Mouse (Mus musculus) heart, postnatal 0 days (tissue): ENCODE measurements around the gene Rdh13. TPM values are rescaled to one million over a fixed set of nuclear protein-coding genes. Genes with fewer than 3 reads are reported as not detected.

ENCODE experiments used
- ATAC-seq: fragments of 200-750 bp; cut with Nextera tagmentation; 2 replicates; pipeline ENCODE4 v1.8.0; 2017; ENCODE audit warnings: low read depth, moderate number of reproducible peaks, moderate library complexity; ENCODE audit not compliant: insufficient read depth
- DNase-seq: peaks from one replicate; pipeline ENCODE4 v3.0.0-alpha.2; 2016; ENCODE audit warnings: low spot score
- H3K27ac ChIP-seq: fragments of 300-500 bp; sonication (generic); 2 replicates; pipeline ENCODE4 v1.5.1; 2014; ENCODE audit warnings: low read depth, mild to moderate bottlenecking
- H3K27me3 ChIP-seq: fragments of 300-500 bp; sonication (generic); 2 replicates; pipeline ENCODE4 v1.6.1; 2014; ENCODE audit warnings: low read length, mixed read lengths; ENCODE audit not compliant: control insufficient read depth, insufficient read depth
- H3K36me3 ChIP-seq: fragments of 300-500 bp; sonication (generic); replicated peaks from 2 replicates; pipeline ENCODE4 v1.6.1; 2014; ENCODE audit warnings: low read length, mixed read lengths; ENCODE audit not compliant: control insufficient read depth, insufficient read depth
- H3K4me1 ChIP-seq: fragments of 300-500 bp; sonication (generic); 2 replicates; pipeline ENCODE4 v1.6.1; 2014; ENCODE audit warnings: antibody characterized with exemption; ENCODE audit not compliant: control insufficient read depth, insufficient read depth
- H3K4me2 ChIP-seq: fragments of 300-500 bp; sonication (generic); 2 replicates; pipeline ENCODE4 v1.6.1; 2014; ENCODE audit warnings: low read depth, mild to moderate bottlenecking, low read length, moderate library complexity
- H3K4me3 ChIP-seq: fragments of 300-500 bp; sonication (generic); 2 replicates; pipeline ENCODE4 v1.5.1; 2014; ENCODE audit warnings: low read depth, low read length
- H3K9ac ChIP-seq: fragments of 300-500 bp; sonication (generic); replicated peaks from 2 replicates; pipeline ENCODE4 v1.6.1; 2014; ENCODE audit warnings: low read depth, low read length, mixed read lengths
- H3K9me3 ChIP-seq: fragments of 300-500 bp; sonication (generic); replicated peaks from 2 replicates; pipeline ENCODE4 v1.6.1; 2016; ENCODE audit warnings: low read length; ENCODE audit not compliant: control insufficient read depth
- CTCF ChIP-seq: IDR thresholded peaks from 2 replicates; pipeline ENCODE4 v1.5.1; 2016; ENCODE audit warnings: antibody characterized with exemption, control low read depth, low read depth
- EP300 ChIP-seq: IDR thresholded peaks from 2 replicates; pipeline ENCODE4 v1.6.1; 2016; ENCODE audit warnings: antibody characterized with exemption, low read depth
- WGBS: fragments of 180-500 bp; shearing (Covaris S2); extraction: QIAGEN DNeasy Blood & Tissue Kit; methylation state at CpG from one replicate; pipeline ENCODE4 v1.1.7; 2014; 5-methylcytosine and 5-hydroxymethylcytosine counted together
- polyA plus RNA-seq: library from polyadenylated mRNA; unstranded; fragments of >200 nt; fragmentation: Nextera tagmentation; extraction: Ambion mirVana; gene quantifications from 2 replicates; pipeline ENCODE4 v1.2.1, GENCODE M21; 2015
- total RNA-seq: library from RNA; depleted of rRNA; stranded (reverse); fragments of >200 nt; gene quantifications from 2 replicates; pipeline ENCODE4 v1.2.3, GENCODE M21; 2014; ENCODE audit warnings: low replicate concordance

Rdh13 gene
- total and polyA plus RNA-seq, 2 experiments from 2014 or later, result 28.0 to 70.3 TPM

DNA sequence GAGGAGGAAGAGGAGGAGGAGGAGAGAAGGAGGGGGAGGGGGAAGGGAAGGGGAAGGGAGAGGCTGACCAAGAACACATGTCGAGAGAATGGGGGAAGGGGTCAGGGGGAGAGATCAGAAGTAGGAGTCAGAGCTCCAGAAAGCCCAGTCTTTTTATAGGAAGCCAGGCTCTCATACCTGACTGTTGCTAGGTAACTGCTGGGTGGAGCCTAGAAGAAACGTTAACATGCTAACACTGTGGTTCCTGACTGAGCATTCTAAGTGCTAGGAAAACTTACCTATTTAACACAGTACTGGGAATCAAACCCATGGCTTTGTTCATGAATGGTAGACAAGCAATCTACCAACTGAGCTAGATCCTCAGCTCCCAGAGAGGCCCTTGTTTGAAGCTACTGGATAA, 3.8 kb upstream of the Rdh13 start:
- 20% methylated on average over 2 of the region's 2 CpGs for WGBS

DNA sequence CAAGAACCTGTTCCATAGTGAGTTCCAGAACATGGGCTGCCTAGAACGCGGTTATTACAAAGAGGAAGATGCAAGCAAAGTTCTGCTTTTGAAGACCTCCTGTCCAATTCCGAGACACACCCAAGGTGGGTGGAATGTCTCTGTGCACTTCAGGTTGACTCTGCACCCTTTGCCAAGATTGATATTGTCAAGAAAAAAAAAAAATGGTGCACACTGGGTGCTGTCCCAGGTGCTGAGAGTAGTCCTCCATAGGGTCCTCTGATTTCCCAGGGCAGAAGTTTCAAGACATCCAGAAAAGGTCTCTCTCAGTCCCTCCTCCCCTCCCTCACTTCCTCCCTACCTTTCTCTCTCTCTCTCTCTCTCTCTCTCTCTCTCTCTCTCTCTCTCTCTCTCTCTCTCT, 3.0 kb upstream of the Rdh13 start:
- H3K4me3 ChIP-seq, result no peak overlapping the region
- WGBS, result 81% methylated on average over 3 of the region's 3 CpGs
- H3K27me3 ChIP-seq, result no peaks in the 10 kb centered on the region
- ATAC-seq (no peak), DNase-seq (no peak)
- no peak overlapping the region for H3K4me2 ChIP-seq
- no peak overlapping the region for H3K9ac ChIP-seq
- no peak for TF ChIP-seq EP300
- H3K27ac ChIP-seq, result no peak overlapping the region
- H3K9me3 ChIP-seq, result no peaks in the 10 kb centered on the region
- peaks cover 8% of the 10 kb centered on the region for H3K36me3 ChIP-seq
- 0 out of 2 replicates have a peak, but pooled peaks cover 7% of the 10 kb centered on the region for H3K4me1 ChIP-seq

More for the DNA sequence above, 3.8 kb upstream of the Rdh13 start:
- no peak overlapping the region for H3K4me2 ChIP-seq
- H3K9ac ChIP-seq, result no peak overlapping the region
- DNase-seq (no peak), ATAC-seq (no peak)
- no peaks in the 10 kb centered on the region for H3K27me3 ChIP-seq
- no peak for TF ChIP-seq EP300
- no peak for TF ChIP-seq CTCF
- 0 out of 2 replicates have a peak, but pooled peaks cover under 1% of the 10 kb centered on the region for H3K36me3 ChIP-seq
- 0 out of 2 replicates have a peak, but pooled peaks cover 7% of the 10 kb centered on the region for H3K4me1 ChIP-seq
- no peaks in the 10 kb centered on the region for H3K9me3 ChIP-seq
- H3K4me3 ChIP-seq, result no peak overlapping the region
- H3K27ac ChIP-seq, result no peak overlapping the region

DNA sequence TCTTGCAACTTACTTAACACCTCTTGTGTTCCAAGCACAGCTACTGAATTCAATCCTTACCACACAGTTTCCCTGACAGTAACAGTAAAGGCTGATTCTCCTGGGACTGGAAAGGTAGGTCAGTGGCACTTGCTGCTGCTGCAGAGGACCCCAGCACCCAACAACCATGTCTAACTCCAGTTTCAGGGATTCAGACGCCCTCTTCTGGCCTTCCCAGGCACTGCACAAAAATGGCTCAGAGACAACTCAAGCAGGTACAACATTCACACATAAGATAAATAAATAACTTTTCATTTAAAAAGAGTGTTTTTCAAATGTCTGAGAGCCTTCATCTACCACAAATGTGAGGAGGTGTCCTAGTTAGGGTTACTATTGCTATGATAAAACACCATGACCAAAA, 1.7 kb upstream of the Rdh13 start:
- DNase-seq, result no peak
- no peak overlapping the region for H3K4me3 ChIP-seq
- no peak overlapping the region for H3K27ac ChIP-seq
- H3K9ac ChIP-seq, result no peak overlapping the region
- peaks cover 21% of the 10 kb centered on the region for H3K36me3 ChIP-seq
- TF ChIP-seq EP300 (no peak), CTCF (no peak)
- H3K9me3 ChIP-seq, result no peaks in the 10 kb centered on the region
- no peaks in the 10 kb centered on the region for H3K27me3 ChIP-seq
- 0% methylated on average over 1 of the region's 1 CpGs for WGBS
- ATAC-seq, result no peak
- H3K4me2 ChIP-seq, result no peak overlapping the region
- 0 out of 2 replicates have a peak, but pooled peaks cover 7% of the 10 kb centered on the region for H3K4me1 ChIP-seq

DNA sequence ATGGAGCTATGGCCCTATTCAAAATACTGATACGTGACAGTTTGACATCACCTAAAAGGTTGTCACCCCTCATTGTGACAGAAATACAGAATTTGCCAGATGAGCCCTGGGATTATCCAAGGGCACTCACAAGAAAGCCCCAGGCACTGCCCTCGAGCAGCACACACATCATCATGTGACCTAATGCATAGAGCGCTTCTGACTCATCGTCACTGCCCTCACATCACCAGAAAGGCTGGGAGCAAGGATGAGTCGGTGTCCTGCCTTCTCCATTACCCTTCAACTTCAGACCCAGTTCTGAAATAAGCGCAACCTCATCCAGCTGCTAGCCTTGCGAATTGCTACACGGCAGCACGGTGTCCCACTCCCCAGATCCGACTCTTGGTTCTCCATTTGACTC, 4.9 kb downstream of the Rdh13 start:
- DNase-seq (no peak), ATAC-seq (no peak)
- Histone ChIP-seq H3K27ac (no peak overlapping the region), H3K27me3 (no peaks in the 10 kb centered on the region), H3K9ac (no peak overlapping the region), H3K4me1 (0 out of 2 replicates have a peak, but pooled peaks cover 7% of the 10 kb centered on the region), H3K4me2 (no peak overlapping the region), H3K36me3 (peaks cover 80% of the 10 kb centered on the region), H3K4me3 (no peak overlapping the region), H3K9me3 (no peaks in the 10 kb centered on the region)
- no peak for TF ChIP-seq CTCF
- TF ChIP-seq EP300, result no peak
- WGBS, result 85% methylated on average over 10 of the region's 10 CpGs

DNA sequence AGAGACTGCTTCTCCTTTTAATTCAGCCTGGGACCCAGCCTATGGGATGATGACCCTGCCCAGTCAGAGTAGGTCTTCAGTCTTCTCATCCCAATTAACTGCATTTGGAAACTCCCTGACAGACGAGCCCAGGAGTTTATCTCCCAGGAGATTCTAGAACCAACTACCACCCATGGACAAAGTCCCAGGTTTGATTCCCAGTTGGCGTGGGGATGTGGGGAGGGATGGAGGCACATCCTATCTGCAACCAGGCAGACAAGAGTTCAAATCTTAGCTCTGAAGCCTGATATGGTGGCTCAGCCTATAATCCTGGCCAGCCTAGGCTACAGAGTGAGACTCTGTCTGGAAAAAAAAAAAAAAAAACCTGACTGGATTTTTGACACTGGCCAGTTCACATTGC, 7.7 kb downstream of the Rdh13 start:
- ATAC-seq, result no peak
- peaks cover 93% of the 10 kb centered on the region for H3K36me3 ChIP-seq
- 75% methylated on average over 2 of the region's 2 CpGs for WGBS

DNA sequence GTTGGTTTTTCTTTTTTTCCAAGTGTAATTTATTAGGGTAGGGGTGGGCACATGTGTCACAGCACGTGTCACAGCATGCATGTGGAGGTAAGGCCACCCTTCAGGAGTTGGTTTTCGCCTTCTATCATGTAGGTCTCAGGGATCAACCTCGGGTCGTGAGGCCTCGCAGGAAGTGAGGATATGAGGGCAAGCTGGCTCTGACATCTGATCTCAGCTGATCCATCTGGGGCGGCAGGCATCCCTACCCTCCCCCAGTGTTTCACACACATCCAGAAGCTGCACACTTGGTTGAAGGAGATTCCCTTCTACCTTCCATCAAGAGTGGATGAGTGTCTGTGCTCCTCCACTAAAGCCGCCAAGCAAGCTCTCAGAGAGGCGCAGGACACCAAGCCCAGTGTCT, 13.4 kb downstream of the Rdh13 start:
- no peaks in the 10 kb centered on the region for H3K4me1 ChIP-seq

More for the DNA sequence above, 7.7 kb downstream of the Rdh13 start:
- Histone ChIP-seq H3K27ac (no peak overlapping the region), H3K9ac (no peak overlapping the region), H3K4me3 (no peak overlapping the region), H3K27me3 (no peaks in the 10 kb centered on the region), H3K4me1 (no peaks in the 10 kb centered on the region), H3K9me3 (no peaks in the 10 kb centered on the region), H3K4me2 (no peak overlapping the region)
- TF ChIP-seq CTCF, result no peak
- TF ChIP-seq EP300, result no peak
- DNase-seq, result no peak

More for the DNA sequence above, 13.4 kb downstream of the Rdh13 start:
- H3K27ac ChIP-seq, result no peak overlapping the region
- H3K9me3 ChIP-seq, result no peaks in the 10 kb centered on the region
- TF ChIP-seq EP300 (no peak), CTCF (no peak)
- H3K36me3 ChIP-seq, result peaks cover 82% of the 10 kb centered on the region
- no peak overlapping the region for H3K4me3 ChIP-seq
- H3K27me3 ChIP-seq, result no peaks in the 10 kb centered on the region
- DNase-seq (no peak), ATAC-seq (no peak)
- 94% methylated on average over 8 of the region's 8 CpGs for WGBS
- no peak overlapping the region for H3K4me2 ChIP-seq
- no peak overlapping the region for H3K9ac ChIP-seq
